In the genomic region with DNA sequence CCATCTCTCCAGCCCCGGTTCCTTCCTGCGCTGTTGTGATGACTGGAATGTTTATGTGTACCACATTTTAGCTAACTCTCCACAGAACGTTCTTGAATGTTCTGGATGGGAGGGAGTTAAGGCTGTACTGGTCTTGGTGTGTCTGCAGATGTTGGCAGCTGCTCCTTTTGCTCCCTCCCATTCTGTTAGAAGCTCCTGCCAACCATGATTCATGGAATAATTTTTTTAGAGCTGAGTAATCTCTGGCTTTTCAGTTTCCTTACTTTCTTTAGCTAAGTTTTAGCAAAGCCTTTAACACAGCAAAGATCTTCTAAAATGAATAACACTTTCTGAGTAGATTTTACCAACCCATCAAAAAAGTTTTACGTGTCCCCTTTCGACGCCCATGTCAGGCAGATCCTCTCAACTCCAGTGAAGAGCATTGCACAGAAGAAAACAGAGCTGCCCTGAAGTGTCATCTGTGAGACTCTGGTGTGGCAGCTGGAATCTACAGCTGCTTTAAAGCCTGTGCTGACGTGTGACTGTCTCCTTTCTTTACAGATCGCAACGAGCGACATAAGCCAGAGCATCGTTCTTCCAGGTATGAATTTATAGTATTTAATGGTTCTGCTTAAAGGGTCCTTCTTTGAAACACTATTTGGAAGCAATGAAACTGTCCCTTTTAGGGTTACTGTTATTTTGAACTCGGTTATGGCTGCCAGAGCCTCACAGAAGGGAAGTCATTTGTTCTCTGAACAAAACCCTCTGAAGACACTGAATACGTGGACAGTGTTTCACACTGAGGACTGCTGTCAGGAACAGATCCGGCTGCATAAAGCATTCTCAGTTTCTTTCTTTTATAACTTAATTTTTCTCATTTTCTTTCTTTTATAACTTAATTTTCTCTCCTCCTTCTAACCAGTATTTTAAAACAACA, we compare ENCODE assay signal across 7 mouse cellular contexts. TPM values are rescaled to one million over a fixed set of nuclear protein-coding genes. Genes with fewer than 3 reads are reported as not detected.
DNase-seq lines count a peak whose midpoint lies in the region; ATAC-seq and TF ChIP-seq lines count a peak whose summit lies in the region.

No protein-coding gene starts in this region.

- TF ChIP-seq EP300 in heart, adult 2 months (IDR thresholded peaks at IDR 0.05; ENCODE audit: insufficient read depth, low read depth, low read length): no peak

- no peaks in the 10 kb centered on the region; the same call in 1 of the 2 replicates for H3K36me3 ChIP-seq in heart, adult 2 months (ENCODE audit: control insufficient read depth, insufficient read depth, low read length)
- no peaks in the 10 kb centered on the region for H3K36me3 ChIP-seq in forebrain, embryonic 14.5 days (ENCODE audit: control insufficient read depth, insufficient read depth, low read length)

- no peaks in the 10 kb centered on the region for H3K27me3 ChIP-seq in heart, adult 2 months (ENCODE audit: control insufficient read depth, insufficient read depth, low read length)
- no peaks in the 10 kb centered on the region for H3K27me3 ChIP-seq in forebrain, embryonic 14.5 days (replicated peaks; ENCODE audit: control insufficient read depth, insufficient read depth, low read length)
- no peaks in the 10 kb centered on the region for H3K27me3 ChIP-seq in cerebellum, adult 2 months (ENCODE audit: control insufficient read depth, insufficient read depth, low read length)

- H3K9me3 ChIP-seq in forebrain, embryonic 14.5 days (replicated peaks; ENCODE audit: control insufficient read depth, low read length): no peaks in the 10 kb centered on the region

- intact Hi-C loops in heart, adult 2 months (cut with DNase I): no loop called here

- peak overlapping the region; percentile 71 for H3K27ac ChIP-seq in heart, adult 2 months
- H3K27ac ChIP-seq in forebrain, embryonic 14.5 days (ENCODE audit: low read depth, low read length): no peak overlapping the region
- H3K27ac ChIP-seq in cerebellum, adult 2 months (ENCODE audit: insufficient read depth, low read length): no peak overlapping the region

- DNase-seq in urinary bladder, postnatal 36 days (ENCODE audit: low spot score in 2 of 2): peak; percentile 26 to 49
- DNase-seq in urinary bladder, adult 2 months (ENCODE audit: low spot score): no peak
- peak; percentile 29 to 60 for DNase-seq in heart, adult 2 months
- DNase-seq in kidney, postnatal 14 days: peak; percentile 46
- DNase-seq in forebrain, embryonic 14.5 days (ENCODE audit: low spot score): no peak
- no peak for DNase-seq in cerebellum, adult 2 months

- H3K4me2 ChIP-seq in forebrain, embryonic 14.5 days (ENCODE audit: low read length): no peak overlapping the region

- WGBS in heart, adult 2 months: 46% methylated on average over 14 of the region's 14 CpGs
- WGBS in forebrain, embryonic 14.5 days: 74% methylated on average over 14 of the region's 14 CpGs
- 74% methylated on average over 14 of the region's 14 CpGs for WGBS in cerebellum, adult 2 months

- H3K79me2 ChIP-seq in heart, adult 2 months (replicated peaks; ENCODE audit: control insufficient read depth, insufficient read depth, low read length): no peaks in the 10 kb centered on the region

- peak overlapping the region; percentile 13; the same call in 1 of the 2 replicates for H3K4me3 ChIP-seq in heart, adult 2 months
- H3K4me3 ChIP-seq in forebrain, embryonic 14.5 days (ENCODE audit: low read depth, low read length): no peak overlapping the region
- no peak overlapping the region for H3K4me3 ChIP-seq in cerebellum, adult 2 months (replicated peaks; ENCODE audit: insufficient read depth, low read depth, low read length)

- no peak for TF ChIP-seq CTCF in heart, adult 2 months (IDR thresholded peaks at IDR 0.05)
- no peak for TF ChIP-seq CTCF in cerebellum, adult 2 months (IDR thresholded peaks at IDR 0.05; ENCODE audit: borderline replicate concordance, insufficient read depth, low read depth, low read length)

- no peak for TF ChIP-seq POLR2A in heart, adult 2 months (IDR thresholded peaks at IDR 0.05; ENCODE audit: insufficient read depth, low read depth, low read length)
- no peak for TF ChIP-seq POLR2A in cerebellum, adult 2 months (IDR thresholded peaks at IDR 0.05; ENCODE audit: borderline replicate concordance, insufficient read depth, low read length)

- ATAC-seq in CD4-positive, CD25-positive, alpha-beta regulatory T cell, adult 4 months: no peak
- ATAC-seq in forebrain, embryonic 14.5 days: no peak

- H3K9ac ChIP-seq in heart, adult 2 months (ENCODE audit: low read depth, low read length): peak overlapping the region; percentile 54
- H3K9ac ChIP-seq in forebrain, embryonic 14.5 days (ENCODE audit: low read length): no peak overlapping the region

- peaks cover 7% of the 10 kb centered on the region for H3K4me1 ChIP-seq in heart, adult 2 months (ENCODE audit: control insufficient read depth, insufficient read depth, low read length)
- no peaks in the 10 kb centered on the region for H3K4me1 ChIP-seq in forebrain, embryonic 14.5 days (ENCODE audit: control insufficient read depth, insufficient read depth, low read length)
- no peaks in the 10 kb centered on the region for H3K4me1 ChIP-seq in cerebellum, adult 2 months (ENCODE audit: control insufficient read depth, insufficient read depth, low read length)

RNA-seq across cellular contexts. Expression of a gene that starts 38.3 kb away (rescaled TPM):
- polyA plus RNA-seq in urinary bladder, adult 2 months (2012; rRNA removed): not detected in 2 replicates
- not detected for total RNA-seq in heart, adult 2 months (2021)
- not detected in 2 replicates for polyA plus RNA-seq in heart, adult 2 months (2012; rRNA removed)
- polyA plus RNA-seq in CD4-positive, CD25-positive, alpha-beta regulatory T cell, adult 4 months (2017; shearing (Covaris generic)): not detected
- not detected in 2 replicates for polyA plus RNA-seq in forebrain, embryonic 14.5 days (2014; fragmentation: Nextera tagmentation; extraction: Ambion mirVana)
- polyA plus RNA-seq in cerebellum, adult 2 months (2012; rRNA removed): not detected in 2 replicates

Comparison
In these comparisons a context has a peak if more than half of its experiments do, and no peak if none do; other contexts are left out.
1. DNase-seq: peak in urinary bladder, postnatal 36 days (2 of 2), heart, adult 2 months (2 of 2) and kidney, postnatal 14 days (single experiment); none in urinary bladder, adult 2 months (single experiment), forebrain, embryonic 14.5 days (single experiment) and cerebellum, adult 2 months (0 of 2).